Mouse (Mus musculus) liver, embryonic 15.5 days (tissue): ENCODE measurements around the gene Itfg2. TPM values are rescaled to one million over a fixed set of nuclear protein-coding genes. Genes with fewer than 3 reads are reported as not detected.
"Not testable (repeated sequence)": the region's sequence is repeated elsewhere in the genome, so short reads cannot be mapped to it uniquely, and the experiment has no call there.

Experiments used
- ATAC-seq: fragments of 200-750 bp; cut with Nextera tagmentation; 2 replicates; pipeline ENCODE4 v1.8.0; 2017; ENCODE audit warnings: moderate number of reproducible peaks, mild to moderate bottlenecking, moderate library complexity; ENCODE audit not compliant: insufficient read depth
- H3K27ac ChIP-seq: fragments of 300-500 bp; sonication (generic); replicated peaks from 2 replicates; pipeline ENCODE4 v1.5.1; 2015; ENCODE audit warnings: mild to moderate bottlenecking, inconsistent platforms
- H3K27me3 ChIP-seq: fragments of 300-500 bp; sonication (generic); 2 replicates; pipeline ENCODE4 v1.6.1; 2015; ENCODE audit warnings: mild to moderate bottlenecking, inconsistent platforms
- H3K36me3 ChIP-seq: fragments of 300-500 bp; sonication (generic); replicated peaks from 2 replicates; pipeline ENCODE4 v1.6.1; 2015; ENCODE audit warnings: moderate library complexity, mild to moderate bottlenecking, inconsistent platforms
- H3K4me1 ChIP-seq: fragments of 300-500 bp; sonication (generic); replicated peaks from 2 replicates; pipeline ENCODE4 v1.6.1; 2015; ENCODE audit warnings: inconsistent platforms
- H3K4me2 ChIP-seq: fragments of 300-500 bp; sonication (generic); 2 replicates; pipeline ENCODE4 v1.6.1; 2015; ENCODE audit warnings: moderate library complexity, mild to moderate bottlenecking, inconsistent platforms
- H3K4me3 ChIP-seq: fragments of 300-500 bp; sonication (generic); replicated peaks from 2 replicates; pipeline ENCODE4 v1.5.1; 2015; ENCODE audit warnings: mild to moderate bottlenecking, inconsistent platforms
- H3K9ac ChIP-seq: fragments of 300-500 bp; sonication (generic); 2 replicates; pipeline ENCODE4 v1.6.1; 2015; ENCODE audit warnings: moderate library complexity, mild to moderate bottlenecking, inconsistent platforms
- H3K9me3 ChIP-seq: fragments of 300-500 bp; sonication (generic); replicated peaks from 2 replicates; pipeline ENCODE4 v1.6.1; 2016; ENCODE audit warnings: inconsistent platforms
- WGBS: fragments of 180-500 bp; shearing (Covaris S2); methylation state at CpG from one replicate; pipeline ENCODE4 v1.1.7; 2015; ENCODE audit warnings: mixed read lengths; ENCODE audit not compliant: insufficient replicate concordance; 5-methylcytosine and 5-hydroxymethylcytosine counted together
- polyA plus RNA-seq: library from polyadenylated mRNA; unstranded; fragments of >200 nt; fragmentation: Nextera tagmentation; extraction: Ambion mirVana; gene quantifications from 2 replicates; pipeline ENCODE4 v1.2.1, GENCODE M21; 2015

The Itfg2 gene
- polyA plus RNA-seq, 1 experiment from 2014 or later, result 12.1 TPM

DNA sequence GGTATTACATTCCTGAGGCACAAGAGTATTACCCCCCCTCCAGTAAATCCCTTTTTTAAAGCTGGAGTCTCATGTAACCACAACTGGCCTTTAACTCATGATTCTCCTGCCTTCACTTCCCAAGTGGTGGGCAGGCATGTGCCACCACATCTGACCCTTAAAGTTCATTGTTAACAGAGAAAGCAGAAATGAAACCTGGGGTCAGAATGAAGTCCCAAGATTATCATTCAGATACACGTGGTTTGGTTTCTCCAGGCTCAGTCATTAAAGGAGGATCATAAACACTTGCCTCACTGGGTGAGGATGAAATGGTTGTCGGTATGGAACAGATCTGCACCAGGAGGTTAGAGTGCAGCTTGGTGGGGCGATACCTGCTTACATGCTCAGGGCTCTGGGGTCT lies 43.5 kb downstream of the Itfg2 start:
- Histone ChIP-seq H3K27ac (no peak overlapping the region), H3K27me3 (no peaks in the 10 kb centered on the region), H3K4me1 (no peaks in the 10 kb centered on the region), H3K9me3 (no peaks in the 10 kb centered on the region), H3K4me3 (no peak overlapping the region), H3K36me3 (no peaks in the 10 kb centered on the region), H3K9ac (no peak overlapping the region), H3K4me2 (no peak overlapping the region)
- no peak for ATAC-seq
- WGBS, result 49% methylated on average over 3 of the region's 3 CpGs

GRCm38 (mm10) chr6:128380594-128381167 lies 44.0 kb downstream of the Itfg2 start:
- H3K9me3 ChIP-seq, H3K4me2 ChIP-seq, H3K27ac ChIP-seq, H3K27me3 ChIP-seq, H3K4me3 ChIP-seq, H3K4me1 ChIP-seq, H3K36me3 ChIP-seq, H3K9ac ChIP-seq, ATAC-seq: not testable (repeated sequence)
- 17% methylated on average over 1 of the region's 1 CpGs for WGBS

DNA sequence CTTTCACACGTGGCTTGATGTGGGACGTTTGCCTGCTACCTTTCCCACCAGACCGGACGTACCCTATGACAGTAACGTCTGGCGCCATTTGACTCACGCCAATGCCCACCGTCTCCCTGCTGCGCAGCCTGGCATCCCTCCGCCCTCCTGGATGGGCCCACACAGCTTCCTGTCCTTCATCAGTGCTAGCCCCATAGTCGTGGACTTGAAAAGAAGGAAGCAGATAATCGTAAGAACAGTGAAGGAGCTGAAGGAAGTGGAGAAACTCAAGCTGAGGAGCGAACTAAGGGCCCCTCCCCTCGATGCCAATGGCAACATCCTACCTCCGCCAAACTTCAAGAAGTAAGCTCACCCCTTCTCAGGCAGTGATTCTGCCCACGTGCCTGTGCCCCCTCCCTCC lies 45.1 kb downstream of the Itfg2 start:
- Histone ChIP-seq H3K4me3 (no peak overlapping the region), H3K9ac (no peak overlapping the region), H3K9me3 (no peaks in the 10 kb centered on the region), H3K27me3 (no peaks in the 10 kb centered on the region), H3K36me3 (peaks cover 9% of the 10 kb centered on the region), H3K4me1 (no peaks in the 10 kb centered on the region), H3K27ac (no peak overlapping the region), H3K4me2 (no peak overlapping the region)
- WGBS, result 56% methylated on average over 16 of the region's 16 CpGs
- no peak for ATAC-seq

DNA sequence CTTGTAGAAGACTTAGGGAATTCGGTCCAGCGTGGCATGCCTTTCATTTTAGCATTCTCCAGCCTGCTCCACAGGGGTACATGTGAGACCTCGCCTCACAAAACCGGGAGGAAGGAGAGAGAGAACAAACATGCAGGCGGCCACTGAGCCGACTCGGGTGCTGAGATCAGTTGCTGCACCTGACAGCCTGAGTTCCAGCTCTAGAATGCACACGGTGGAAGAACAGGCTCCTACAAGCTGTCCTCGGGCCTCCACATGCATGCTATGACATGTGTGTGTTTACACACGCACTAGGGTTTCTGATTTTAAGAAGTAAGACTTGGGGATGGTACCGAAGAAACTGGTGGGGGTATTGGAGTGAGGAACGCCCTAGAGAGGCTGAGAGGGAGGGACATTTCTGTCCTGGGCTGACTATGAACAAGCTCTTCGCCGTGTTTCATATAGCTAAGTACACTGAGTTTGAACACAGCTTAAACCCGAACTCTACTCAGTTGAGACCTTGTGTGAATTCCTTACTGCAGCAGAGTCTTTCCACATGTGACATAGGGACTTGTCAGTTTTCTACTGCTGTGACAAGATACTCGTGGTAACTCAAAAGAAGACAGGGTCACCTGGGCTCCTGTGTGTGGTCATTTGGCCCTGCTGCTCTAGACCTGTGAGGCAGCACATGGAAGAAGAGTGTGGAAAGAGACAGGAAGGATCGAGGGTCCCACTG lies 48.2 kb downstream of the Itfg2 start:
- H3K36me3 ChIP-seq, result peaks cover 40% of the 10 kb centered on the region
- ATAC-seq, result no peak
- no peak overlapping the region for H3K4me3 ChIP-seq
- WGBS, result 74% methylated on average over 17 of the region's 17 CpGs
- H3K27ac ChIP-seq, result no peak overlapping the region
- no peaks in the 10 kb centered on the region for H3K9me3 ChIP-seq
- no peaks in the 10 kb centered on the region for H3K27me3 ChIP-seq
- H3K9ac ChIP-seq, result no peak overlapping the region
- no peak overlapping the region for H3K4me2 ChIP-seq
- no peaks in the 10 kb centered on the region for H3K4me1 ChIP-seq

GRCm38 (mm10) chr6:128375192-128375591 lies 49.5 kb downstream of the Itfg2 start, which contains the start of the genes Tex52 and Gm44596:
Gene Tex52, plus strand, starts transcription at chr6:128375456.
Gene Gm44596, plus strand, starts transcription at chr6:128375503.
- no peak within 1 kb of the TSS for H3K4me3 ChIP-seq
- 62% methylated on average over 6 of the region's 6 CpGs for WGBS
- H3K9me3 ChIP-seq, result no peaks in the 10 kb centered on the region
- no peak within 1 kb of the TSS for H3K4me2 ChIP-seq
- peaks cover 54% of the 10 kb centered on the region for H3K36me3 ChIP-seq
- no peak for ATAC-seq
- no peaks in the 10 kb centered on the region for H3K4me1 ChIP-seq
- no peak within 1 kb of the TSS for H3K9ac ChIP-seq
- no peak within 1 kb of the TSS for H3K27ac ChIP-seq
- no peaks in the 10 kb centered on the region for H3K27me3 ChIP-seq

GRCm38 (mm10) chr6:128370040-128370439 lies 54.7 kb downstream of the Itfg2 start:
- Histone ChIP-seq H3K4me2 (no peak overlapping the region), H3K4me1 (peaks cover 10% of the 10 kb centered on the region; the same call in 1 of the 2 replicates), H3K4me3 (no peak overlapping the region), H3K36me3 (peaks cover 95% of the 10 kb centered on the region), H3K27ac (no peak overlapping the region), H3K27me3 (no peaks in the 10 kb centered on the region), H3K9ac (no peak overlapping the region), H3K9me3 (no peaks in the 10 kb centered on the region)
- WGBS, result 77% methylated on average over 5 of the region's 5 CpGs
- ATAC-seq, result peak; percentile 35; the same call in 1 of the 2 replicates

- Histone ChIP-seq H3K27me3 (no peaks in the 10 kb centered on the region), H3K9me3 (no peaks in the 10 kb centered on the region), H3K27ac (no peak overlapping the region), H3K4me3 (no peak overlapping the region), H3K4me2 (no peak overlapping the region), H3K9ac (no peak overlapping the region), H3K36me3 (peaks cover 59% of the 10 kb centered on the region), H3K4me1 (peaks cover 33% of the 10 kb centered on the region)
- 89% methylated on average over 5 of the region's 5 CpGs for WGBS
- no peak for ATAC-seq
Measured at GRCm38 (mm10) chr6:128366466-128366865, 58.3 kb downstream of the Itfg2 start.

- H3K4me3 ChIP-seq, result peak overlapping the region; percentile 100; the same call in 1 of the 2 replicates
- H3K4me2 ChIP-seq, result peak overlapping the region; percentile 32; the same call in 1 of the 2 replicates
- peaks cover 51% of the 10 kb centered on the region for H3K36me3 ChIP-seq
- no peaks in the 10 kb centered on the region for H3K27me3 ChIP-seq
- no peaks in the 10 kb centered on the region for H3K9me3 ChIP-seq
- H3K4me1 ChIP-seq, result peaks cover 50% of the 10 kb centered on the region
- H3K27ac ChIP-seq, result no peak overlapping the region
- ATAC-seq, result no peak
- WGBS, result 72% methylated on average over 6 of the region's 6 CpGs
- no peak overlapping the region for H3K9ac ChIP-seq
Measured at GRCm38 (mm10) chr6:128364721-128365120, 60.0 kb downstream of the Itfg2 start.

DNA sequence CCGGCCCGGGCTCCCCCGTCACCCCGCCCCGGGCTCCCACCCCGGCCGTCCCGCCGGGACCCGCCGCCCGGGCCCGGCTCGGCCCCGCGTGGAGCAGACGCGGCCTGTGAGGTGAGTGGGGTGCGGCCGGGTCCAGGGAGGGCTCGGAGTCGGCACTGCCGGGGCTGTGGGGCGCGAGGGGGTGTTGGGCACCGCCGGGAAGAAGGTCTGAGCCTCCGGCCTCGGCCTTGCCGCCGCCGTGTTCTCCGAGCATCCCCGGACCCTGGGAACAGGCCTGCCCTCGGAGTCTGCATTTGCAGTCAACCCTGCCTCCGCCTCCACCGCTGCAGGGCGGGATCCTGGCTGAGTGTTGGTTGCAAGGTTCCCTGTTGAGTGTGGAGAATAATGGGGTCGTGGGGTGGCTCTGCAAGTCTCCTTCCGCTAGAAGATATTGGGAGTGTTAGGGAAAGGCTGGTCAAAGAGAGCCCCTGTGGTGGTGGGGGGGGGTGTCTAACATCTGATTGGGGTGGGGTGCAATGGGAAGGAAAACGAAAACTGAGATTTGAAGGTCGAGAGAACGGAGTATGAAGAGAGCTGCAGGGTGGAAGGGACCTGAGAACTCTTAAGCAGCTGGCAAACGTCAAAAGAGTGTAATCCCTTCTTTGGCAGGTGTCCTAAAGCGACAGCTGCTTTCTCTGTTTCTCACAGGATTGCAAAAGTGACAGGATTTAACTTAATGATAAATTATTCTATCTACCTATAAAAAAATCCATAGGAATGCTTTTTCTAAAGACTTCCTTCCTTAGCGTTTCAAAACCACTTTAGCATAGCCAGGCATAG lies 61.5 kb downstream of the Itfg2 start:
- ATAC-seq, result peak; percentile 38

GRCm38 (mm10) chr6:128362381-128363006 lies 62.2 kb downstream of the Itfg2 start, which contains the start of the genes Rhno1 and Foxm1:
Gene Rhno1, minus strand, starts transcription at chr6:128362911.
Gene Foxm1, plus strand, starts transcription at chr6:128362967.
- Histone ChIP-seq H3K4me2 (peak within 1 kb of the TSS; percentile 80), H3K4me3 (peak within 1 kb of the TSS; percentile 100), H3K9me3 (no peaks in the 10 kb centered on the region), H3K36me3 (peaks cover 50% of the 10 kb centered on the region), H3K27me3 (no peaks in the 10 kb centered on the region), H3K9ac (peak within 1 kb of the TSS; percentile 97), H3K27ac (peak within 1 kb of the TSS; percentile 95), H3K4me1 (peaks cover 54% of the 10 kb centered on the region)
- WGBS, result under 1% methylated on average over 75 of the region's 76 CpGs
- ATAC-seq, result peak; percentile 91

More for the DNA sequence above, 61.5 kb downstream of the Itfg2 start:
- Histone ChIP-seq H3K27me3 (no peaks in the 10 kb centered on the region), H3K36me3 (peaks cover 49% of the 10 kb centered on the region), H3K4me2 (peak overlapping the region; percentile 80), H3K9ac (peak overlapping the region; percentile 97), H3K4me3 (peak overlapping the region; percentile 100), H3K4me1 (peaks cover 54% of the 10 kb centered on the region), H3K9me3 (no peaks in the 10 kb centered on the region), H3K27ac (peak overlapping the region; percentile 95)
- WGBS, result under 1% methylated on average over 28 of the region's 46 CpGs
